Mouse (Mus musculus): ENCODE results near the gene Slc4a3. TPM values are rescaled to one million over a fixed set of nuclear protein-coding genes. Genes with fewer than 3 reads are reported as not detected.
A peak's percentile ranks its signal among the peaks of the same experiment; 100 is the strongest.

Gene Slc4a3
- total RNA-seq (2021): 139 and 184 TPM in 2 replicates
- long read RNA-seq, full-length matches to known transcripts: 1 of 83 reads
- long read RNA-seq, partial matches to known transcripts: 46 of 83 reads
- long read RNA-seq, other reads (novel, unspliced or antisense): 36 of 83 reads

DNA sequence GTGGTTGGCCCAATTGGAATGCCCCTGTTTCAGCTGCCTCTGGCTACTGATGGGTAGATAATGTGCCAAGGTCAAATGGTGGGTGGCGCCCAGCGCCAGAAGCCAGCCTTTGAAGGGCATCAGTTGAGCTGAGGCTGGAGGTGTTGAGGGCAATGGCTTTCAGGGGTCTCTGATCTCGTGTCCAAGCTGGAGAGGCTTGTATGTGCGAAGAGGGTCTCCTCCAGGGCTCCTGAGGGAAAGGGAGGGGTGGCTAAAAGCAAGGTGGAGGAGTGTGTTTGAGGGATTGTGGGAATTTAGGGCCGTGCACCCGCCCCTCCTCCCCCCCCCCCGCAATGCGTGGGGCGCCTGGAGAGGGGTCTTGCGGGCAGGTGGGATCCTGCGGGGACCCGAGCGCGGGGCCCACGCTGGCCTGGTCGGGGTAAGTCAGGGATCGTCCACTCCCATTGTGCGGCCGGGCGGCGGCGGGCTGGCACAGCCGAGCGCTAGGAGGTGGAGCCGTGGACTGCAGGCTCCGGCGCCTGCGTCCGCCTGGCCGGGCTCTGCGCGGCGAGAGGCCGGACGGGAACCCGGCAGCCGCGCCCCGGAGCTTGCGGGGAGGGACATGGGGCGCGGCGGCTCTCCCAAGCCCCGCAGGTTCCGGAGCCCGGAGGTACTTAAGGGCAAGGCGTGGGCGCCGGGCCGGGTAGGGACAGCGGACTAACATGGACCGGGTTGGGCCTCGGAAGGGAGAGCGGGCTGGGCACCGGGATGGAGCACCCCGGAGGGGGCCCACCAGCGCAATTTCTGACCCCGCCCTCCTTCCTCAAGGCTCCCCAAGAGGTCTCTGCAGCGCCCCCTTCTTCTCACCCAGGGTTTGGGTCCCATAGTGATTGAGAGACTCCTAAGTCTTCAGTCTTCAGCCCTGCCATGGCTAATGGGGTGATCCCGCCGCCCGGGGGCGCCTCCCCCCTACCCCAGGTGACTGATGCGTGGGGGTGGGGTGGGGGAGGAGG, at the start of gene Slc4a3:
Gene Slc4a3, plus strand, starts transcription at position 302 of the 992 bp plus-strand sequence.
- DNase-seq: peak; percentile 77

DNA sequence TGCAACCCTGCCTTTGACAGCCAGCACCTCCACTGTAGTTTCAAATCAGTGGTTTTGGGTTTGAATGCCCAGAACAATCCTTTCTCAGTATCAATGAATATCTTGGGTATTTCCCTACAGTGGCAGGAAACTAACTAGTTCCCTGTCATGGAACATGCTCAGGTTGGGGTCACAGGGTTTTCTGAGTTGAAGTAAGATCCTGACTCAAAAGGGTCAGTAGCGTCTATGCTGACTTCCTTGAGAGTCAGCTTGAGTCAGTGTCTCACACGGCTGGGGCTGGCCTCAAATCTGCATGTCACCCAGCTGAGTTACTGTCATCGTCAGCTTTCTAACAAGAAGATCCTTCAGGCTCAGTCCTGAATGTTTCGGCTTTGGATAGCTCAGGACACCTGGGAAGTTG, 47.2 kb upstream of the Slc4a3 start:
- no peak for DNase-seq

DNA sequence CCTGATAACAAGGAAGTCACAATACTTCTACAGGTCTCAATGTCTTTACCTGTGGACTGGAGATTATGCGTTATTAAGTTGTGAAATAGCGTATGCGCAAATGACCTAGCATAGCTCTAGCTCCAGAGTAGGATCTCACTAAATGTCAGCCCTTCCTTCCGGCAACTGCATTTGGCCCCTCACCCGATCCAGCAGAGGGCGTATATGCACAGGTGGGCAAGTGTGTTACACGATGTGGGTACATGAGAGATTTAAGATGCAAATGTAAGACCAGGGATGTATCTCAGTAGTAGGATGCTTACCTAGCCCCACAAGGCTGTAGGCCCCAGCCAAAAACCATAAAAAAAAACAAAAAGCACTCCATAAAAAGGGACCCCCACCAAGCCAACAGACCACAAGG, 46.6 kb upstream of the Slc4a3 start:
- no peak for DNase-seq

DNA sequence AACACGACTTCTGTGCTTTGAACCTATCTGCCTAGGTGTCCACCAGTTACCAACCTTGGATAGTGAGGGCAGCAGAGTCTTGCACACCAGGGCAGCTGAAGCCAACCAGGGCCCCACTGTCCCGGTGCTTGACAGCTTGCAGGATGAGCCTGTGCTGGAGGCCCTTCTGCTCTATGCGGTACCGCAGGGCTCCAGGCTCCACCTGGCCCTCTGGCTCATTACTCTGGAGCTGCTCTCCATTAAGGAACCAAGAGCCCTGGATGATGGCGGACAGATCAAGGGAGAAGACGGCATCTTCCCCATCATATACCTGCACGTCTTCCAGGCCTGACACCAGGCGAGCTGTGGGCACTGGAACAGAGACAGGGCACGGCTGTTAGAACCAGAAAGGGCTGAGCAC, 44.2 kb upstream of the Slc4a3 start:
- no peak for DNase-seq

DNA sequence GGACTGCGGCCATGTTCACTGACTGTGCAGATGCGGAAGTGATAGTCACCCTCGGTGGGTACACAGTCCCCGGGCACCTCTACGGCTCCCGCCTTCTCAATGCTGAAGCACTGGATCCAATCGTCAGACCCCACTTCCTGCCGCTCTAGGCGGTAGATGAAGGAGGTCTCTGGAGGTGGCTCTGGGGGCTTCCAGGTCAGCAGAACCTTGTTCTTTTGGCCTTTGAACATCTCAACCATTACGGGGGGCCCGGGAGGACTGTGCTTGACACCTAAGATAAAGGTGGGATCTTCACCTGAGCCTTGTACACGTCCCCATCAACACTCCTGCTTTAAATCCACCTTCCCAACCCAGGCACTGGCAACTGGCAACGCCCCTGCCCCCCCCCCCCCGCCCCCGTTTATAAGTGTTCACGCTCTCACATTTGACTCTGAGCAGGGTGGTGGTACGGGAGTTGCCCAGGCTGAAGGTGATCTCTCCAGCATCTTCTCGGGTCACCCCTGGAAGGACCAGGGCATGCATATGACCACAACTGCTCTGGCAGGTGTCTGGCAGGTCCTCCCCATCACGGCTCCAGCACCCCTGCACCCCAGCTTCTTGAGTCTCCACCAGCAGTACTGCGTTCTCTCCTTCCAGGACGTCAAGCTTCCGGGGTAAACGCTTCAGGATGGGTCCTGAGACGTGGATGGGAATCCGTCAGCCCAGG, 43.0 kb upstream of the Slc4a3 start:
- no peak for DNase-seq

DNA sequence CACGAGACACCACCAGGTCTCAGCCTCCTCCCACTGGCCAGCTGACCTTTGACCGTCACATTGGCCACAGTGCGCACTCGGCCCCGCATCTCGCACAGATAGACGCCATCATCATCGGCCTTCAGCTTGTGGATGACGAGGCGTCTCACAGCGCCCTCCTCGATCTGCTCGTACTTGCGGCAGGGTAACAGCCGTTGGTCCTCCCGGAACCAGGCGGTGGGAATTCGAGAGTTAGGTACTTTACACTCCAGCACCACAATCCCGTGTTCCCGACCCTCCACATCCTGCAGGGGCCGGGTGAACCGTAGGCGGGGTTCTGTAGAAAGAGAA, 42.5 kb upstream of the Slc4a3 start:
- DNase-seq: peak; percentile 33

DNA sequence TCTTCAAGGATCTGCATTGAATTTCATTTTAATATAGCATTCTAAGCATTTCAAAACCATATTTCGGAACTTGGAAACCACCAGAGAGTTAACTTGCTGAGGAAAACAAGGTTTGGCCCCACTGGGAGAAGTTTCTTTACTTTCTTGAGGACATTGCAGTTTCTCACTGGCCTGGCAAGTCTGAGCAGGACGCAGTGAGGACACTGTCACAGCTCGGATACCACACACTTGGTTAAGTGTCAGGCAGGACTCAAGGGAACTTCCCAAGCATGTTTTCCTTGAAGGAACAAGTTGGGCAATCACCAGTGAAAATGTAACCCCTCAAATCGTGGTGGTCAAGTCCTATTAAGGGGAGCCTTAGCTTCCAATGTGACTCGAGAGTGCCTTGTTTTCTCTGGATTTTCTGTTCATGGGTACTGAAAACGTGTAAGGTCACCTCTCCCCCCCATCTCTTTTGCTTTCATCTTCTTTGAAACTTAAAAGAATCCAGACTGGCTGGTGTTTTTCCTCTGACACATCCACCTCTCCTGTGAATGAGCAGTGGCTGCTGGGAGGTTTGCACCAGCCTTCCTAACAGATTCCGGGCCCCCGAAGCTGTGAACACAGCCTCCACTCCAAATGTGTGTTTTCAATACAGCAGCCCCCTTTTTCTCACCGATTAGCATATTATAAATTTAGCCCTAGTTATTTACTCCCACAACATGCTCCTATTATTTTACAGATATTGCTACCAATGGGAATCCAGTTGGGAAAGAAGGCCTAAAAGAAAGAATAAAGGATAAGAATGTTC, 41.6 kb upstream of the Slc4a3 start:
- no peak for DNase-seq

DNA sequence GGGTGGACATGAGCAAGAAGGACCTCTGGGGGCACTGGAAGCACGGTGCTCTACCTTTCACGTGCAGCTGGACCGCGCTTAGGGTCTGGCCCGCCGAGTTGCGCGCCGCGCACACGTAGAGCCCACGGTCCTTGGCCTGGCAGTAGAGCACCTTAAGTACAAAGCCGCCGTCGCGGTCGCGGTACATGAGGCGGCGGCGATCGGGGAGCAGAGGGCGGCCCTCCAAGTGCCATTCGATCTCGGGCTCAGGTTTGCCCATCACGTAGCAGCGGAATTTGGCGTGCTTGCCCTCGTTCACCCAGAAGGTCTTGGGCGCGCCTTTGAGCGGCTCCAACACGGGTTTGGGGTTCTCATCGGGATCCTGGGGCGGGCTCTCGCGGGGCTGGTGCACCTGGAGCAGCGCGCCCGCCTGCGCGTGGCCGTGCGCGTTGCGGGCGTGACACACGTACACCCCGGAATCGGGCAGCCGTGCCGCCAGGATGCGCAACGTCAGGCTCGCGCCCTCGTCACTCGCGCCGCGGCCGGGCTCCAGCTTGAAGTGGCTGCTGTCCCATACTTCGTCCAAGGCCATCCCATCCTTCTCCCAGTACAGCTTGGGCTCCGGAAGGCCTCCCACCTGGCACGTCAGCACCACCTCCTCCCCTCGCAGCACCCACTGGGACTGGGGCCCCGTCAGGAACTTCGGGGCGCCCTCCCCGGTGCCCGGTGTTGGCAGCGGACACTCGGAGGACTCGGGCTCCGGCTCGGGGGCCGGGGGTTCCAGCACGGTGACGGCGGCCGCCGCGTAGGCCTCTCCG, 40.7 kb upstream of the Slc4a3 start:
- DNase-seq: peak; percentile 81

DNA sequence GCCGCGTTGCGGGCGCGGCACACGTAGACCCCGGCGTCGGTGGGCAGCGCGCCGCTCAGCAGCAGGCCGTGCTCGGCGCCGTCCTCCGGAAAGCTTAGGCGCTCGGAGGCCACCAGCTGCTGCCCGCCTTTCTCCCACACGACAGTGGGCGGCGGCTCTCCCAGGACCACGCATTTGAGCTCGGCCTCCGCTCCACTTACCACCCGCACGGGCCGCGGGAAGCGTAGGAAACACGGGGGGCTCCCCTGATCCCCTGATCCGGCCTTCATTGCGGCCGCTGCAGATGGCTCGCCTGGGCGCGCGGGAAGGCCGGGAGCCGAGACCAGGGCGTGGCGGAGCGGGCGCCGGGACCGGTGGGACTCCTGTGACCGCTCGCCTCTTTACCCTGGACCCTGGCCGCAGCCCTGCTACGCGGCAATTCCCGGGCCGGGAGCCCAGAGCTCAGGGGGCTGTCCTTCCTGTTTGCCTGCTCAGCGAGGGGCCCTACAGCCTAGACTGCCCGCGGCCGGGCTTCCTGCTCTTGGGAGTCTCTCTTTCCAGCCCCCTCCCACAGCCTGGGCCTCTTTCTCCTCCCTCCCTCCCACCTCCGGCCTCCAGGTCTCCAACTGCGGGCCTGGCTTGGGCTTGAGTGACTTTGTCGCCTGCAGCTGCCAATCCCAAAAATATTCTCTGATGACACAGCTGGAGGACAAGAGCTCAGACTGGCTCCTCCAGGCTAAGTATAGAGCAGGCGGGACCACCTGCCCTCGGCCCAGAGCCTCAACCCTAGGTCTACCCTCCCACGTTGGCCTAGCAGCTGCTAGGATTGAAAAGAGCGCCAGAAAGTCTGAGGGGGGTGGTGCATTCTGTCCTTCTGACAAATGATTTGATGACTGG, 39.9 kb upstream of the Slc4a3 start, which contains the start of gene Obsl1:
Gene Obsl1, minus strand, starts transcription at position 497 of the 876 bp plus-strand sequence.
- peak; percentile 64 for DNase-seq

DNA sequence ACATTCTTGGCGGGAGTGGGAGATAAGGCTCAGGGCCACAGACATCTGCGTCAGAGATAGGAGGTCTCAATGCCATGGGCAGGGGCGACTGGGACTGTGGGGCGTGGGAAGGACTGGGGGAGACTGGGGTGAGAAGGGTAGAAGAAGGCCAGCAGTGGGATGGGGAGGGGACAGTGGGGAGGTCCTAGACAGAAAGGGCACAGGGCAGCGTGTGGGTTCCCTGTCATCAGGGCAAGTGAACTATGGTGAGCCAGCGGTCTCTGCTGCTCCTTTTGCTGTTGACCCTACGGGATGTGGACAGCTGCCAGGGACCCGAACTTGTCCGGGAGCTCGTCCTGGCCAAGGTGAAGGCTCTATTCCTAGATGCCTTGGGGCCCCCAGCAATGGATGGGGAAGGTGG, 39.1 kb upstream of the Slc4a3 start, which contains the start of gene Inha:
Gene Inha, plus strand, starts transcription at position 72 of the 400 bp plus-strand sequence.
- DNase-seq: peak; percentile 39

DNA sequence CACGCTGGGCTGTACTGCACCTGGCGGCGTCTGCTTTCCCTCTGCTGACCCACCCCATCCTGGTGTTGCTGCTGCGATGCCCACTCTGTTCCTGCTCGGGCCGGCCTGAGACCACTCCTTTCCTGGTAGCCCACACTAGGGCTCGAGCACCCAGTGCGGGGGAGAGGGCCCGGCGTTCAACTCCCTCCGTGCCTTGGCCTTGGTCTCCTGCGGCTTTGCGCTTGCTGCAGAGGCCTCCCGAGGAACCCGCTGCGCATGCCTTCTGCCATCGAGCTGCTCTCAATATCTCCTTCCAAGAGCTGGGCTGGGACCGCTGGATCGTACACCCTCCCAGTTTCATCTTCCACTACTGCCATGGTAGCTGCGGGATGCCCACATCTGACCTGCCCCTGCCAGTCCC, 36.5 kb upstream of the Slc4a3 start:
- peak; percentile 33 for DNase-seq

DNA sequence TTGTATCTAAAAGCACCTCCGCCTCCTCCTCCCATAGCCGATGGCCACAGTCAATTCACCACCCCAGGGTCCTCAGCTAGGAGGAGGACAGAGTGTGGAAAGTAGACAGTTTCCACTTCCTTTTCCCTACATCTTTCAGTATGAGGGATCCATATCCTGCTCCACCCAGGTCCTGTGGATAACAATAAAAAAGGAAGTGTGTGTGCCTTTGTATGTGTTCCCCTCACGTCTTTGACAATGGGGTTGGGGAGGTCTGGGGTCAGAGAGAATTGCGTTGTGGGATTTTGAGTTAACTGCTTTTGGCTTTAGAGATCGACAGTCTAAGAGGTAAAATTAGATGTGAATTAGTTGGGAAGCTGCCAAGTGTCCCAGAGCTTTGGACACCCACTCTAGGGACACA, 35.9 kb upstream of the Slc4a3 start:
- no peak for DNase-seq

DNA sequence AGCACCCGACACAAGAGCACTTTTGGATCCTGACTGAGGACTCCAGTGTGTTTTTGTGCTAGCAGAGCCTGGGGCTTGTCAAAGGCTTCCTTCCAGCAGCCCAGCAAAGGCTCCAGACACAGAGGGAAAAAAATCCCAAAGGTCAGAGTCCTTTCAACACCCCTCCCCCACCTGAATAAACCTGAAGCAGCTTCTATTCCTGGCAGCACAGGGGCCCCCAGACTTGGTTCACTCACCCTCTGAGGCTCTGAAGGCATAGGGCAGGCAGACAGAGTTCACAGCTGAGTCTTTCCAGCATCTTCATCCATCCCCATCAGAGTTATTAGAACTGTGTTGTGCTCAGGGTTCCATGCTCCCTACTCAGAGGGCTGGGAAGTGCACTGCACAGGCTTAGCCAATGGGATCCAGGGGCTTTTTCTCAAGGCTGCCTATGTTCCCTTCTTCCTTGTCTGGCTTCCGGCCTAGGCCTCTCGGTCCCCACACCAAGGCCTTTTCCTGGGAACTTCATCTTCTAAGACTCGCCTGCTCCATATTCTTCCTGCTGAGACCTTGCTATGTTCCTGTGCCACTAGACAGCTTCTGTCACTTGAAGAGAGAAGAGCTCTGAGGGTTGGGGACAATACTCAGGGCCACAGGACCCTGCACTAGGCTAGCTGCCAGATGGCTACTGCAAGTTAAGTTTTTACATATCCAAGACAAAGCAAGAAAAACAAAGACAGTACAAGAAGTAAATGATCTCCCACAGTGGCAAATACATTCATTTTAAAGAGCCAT, 34.4 kb upstream of the Slc4a3 start:
- no peak for DNase-seq

DNA sequence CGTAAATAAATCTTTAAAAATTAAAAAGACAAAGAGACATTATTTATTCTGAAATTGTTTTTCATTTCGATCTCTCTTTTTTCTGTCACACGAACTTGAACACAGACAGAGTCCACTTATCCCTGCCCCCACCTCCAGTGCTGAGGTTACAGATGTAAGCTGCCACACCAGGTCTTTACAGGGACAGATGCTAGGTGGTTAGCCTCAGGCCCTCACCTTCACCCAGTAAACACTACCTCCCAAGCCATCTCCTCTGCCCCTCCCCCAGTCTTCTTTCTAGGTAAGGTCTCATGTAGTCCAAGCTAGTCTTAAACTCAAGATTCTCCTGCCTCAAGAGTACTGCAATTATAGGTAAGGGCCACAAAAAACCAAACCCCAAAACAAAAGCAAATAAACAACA, 33.5 kb upstream of the Slc4a3 start:
- no peak for DNase-seq

DNA sequence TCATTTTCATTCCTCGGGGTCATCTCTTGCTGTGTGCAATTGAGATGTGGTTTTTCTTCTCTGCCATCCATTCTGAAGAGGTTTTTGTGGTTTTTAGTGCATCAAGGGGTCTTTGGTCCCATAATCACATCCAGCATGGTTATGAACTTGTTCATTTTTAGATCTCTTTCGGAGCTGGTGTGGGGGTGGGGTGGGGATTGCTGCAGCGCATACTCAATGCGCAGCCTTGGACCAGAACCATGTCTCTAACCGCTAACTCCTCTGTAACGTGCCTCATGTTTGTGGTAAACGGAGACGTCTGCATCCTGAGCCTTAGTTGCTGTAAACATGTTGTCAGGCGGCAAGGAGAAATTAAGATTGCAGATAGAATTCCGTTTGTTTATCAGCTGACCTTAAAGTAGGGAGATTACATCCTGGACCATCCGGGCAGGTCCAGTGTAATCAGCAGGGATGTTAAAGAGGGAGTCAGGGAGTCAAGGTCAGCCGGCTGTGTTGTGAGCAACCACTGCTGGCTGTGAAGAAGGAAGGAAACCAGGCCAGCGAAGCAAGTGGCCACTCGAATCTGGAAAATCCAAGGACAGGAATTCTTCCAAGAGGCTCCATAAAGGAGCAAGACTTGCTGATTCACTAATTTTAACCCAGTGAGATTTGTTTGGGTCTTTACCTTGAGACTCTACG, 29.2 kb upstream of the Slc4a3 start:
- no peak for DNase-seq

DNA sequence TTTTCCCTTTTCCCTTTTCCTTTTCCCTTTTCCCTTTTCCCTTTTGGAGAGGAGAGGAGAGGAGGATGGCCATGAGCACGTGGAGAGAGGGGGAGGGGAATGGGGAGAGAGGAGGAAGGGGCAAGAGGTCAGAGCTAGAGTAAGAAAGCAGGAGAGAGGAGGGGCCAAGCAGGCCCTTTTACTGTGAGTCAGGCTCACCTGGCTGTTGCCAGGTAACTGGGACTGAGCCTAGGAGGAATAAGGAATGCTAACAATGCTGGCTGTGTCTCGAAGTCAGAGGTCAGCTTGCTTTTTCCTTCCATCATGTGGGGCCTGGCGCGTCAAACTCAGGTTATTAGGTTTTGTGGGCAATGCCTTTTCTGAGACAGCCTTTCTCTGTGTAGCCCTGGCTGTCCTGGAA, 28.1 kb upstream of the Slc4a3 start:
- DNase-seq: no peak

DNA sequence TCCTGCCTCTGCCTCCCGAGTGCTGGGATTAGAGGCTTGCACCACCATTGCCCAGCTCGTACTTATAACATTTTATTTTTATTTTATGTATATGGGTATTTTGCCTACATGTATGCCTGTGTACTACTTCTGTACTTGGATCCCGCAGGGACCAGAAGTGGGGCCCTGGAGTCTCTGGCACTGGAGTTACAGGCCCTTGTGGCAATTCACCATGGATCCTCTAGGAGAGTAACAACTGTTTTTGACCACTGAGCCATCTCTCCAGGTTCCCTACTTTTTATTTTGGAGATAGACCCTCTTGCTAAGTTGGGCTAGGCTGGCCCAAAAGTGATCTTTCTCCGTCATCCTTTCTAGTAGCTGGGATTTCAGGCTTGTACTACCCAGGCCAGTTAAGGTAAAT, 27.6 kb upstream of the Slc4a3 start:
- DNase-seq: no peak

DNA sequence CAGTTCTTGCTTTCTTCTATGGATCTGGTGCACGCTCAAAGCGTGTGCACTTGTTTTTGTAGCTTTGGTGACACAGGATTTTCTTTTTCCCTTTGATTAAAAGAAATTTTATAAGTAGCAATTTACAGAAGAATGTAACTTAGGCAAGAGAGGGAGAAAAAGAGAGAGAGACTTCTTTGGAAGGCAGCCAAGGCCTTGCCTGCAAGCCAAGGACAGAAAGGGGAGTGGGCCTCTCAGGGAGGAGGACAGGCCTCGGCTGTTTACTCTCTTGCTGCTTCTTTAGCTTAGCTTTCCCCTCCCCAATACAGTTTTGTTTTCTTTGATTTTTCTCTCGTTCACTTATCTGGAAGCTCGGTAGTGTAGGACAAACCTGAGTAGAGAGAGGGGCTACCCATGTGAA, 26.5 kb upstream of the Slc4a3 start:
- DNase-seq: peak; percentile 47
